Mouse (Mus musculus) brain, embryonic 14.5 days (tissue): Measurements from ENCODE around the gene Samd10.

Experiments
- CTCF ChIP-seq: fragments of 200-500 bp; IDR thresholded peaks from 2 replicates; pipeline ENCODE4 v1.5.1; 2012; ENCODE audit warnings: inconsistent platforms, mild to moderate bottlenecking, moderate library complexity, borderline replicate concordance; ENCODE audit not compliant: insufficient read depth, insufficient read length; ENCODE audit errors: extremely low read depth
- POLR2A ChIP-seq: fragments of 200-500 bp; IDR thresholded peaks from 2 replicates; pipeline ENCODE4 v1.6.1; 2012; ENCODE audit warnings: mild to moderate bottlenecking, inconsistent platforms, borderline replicate concordance; ENCODE audit not compliant: poor library complexity, insufficient read depth, insufficient read length, severe bottlenecking; ENCODE audit errors: extremely low read depth

GRCm38 (mm10) chr2:181573961-181574360 lies 25.1 kb downstream of the Samd10 start:
- TF ChIP-seq CTCF = no peak
- no peak for TF ChIP-seq POLR2A
